Mouse (Mus musculus) ES-Bruce4 (cell line): Measurements from ENCODE around the gene Dcun1d1. TPM values are rescaled to one million over a fixed set of nuclear protein-coding genes. Genes with fewer than 3 reads are reported as not detected.

Source experiments
- H3K27ac ChIP-seq: 2 replicates; pipeline ENCODE4 v1.5.1; 2012; ENCODE audit warnings: low read length, inconsistent platforms; ENCODE audit not compliant: insufficient read depth
- H3K27me3 ChIP-seq: 2 replicates; pipeline ENCODE4 v1.6.1; 2012; ENCODE audit warnings: mild to moderate bottlenecking, low read length, inconsistent platforms; ENCODE audit not compliant: control insufficient read depth, poor library complexity, insufficient read depth, severe bottlenecking
- H3K36me3 ChIP-seq: 2 replicates; pipeline ENCODE4 v1.6.1; 2012; ENCODE audit warnings: inconsistent platforms, mild to moderate bottlenecking, low read length, moderate library complexity; ENCODE audit not compliant: control insufficient read depth, poor library complexity, insufficient read depth, severe bottlenecking
- H3K4me1 ChIP-seq: one replicate; pipeline ENCODE4 v1.8.1; 2011; ENCODE audit warnings: low read length; ENCODE audit not compliant: control insufficient read depth, insufficient read depth
- H3K4me3 ChIP-seq: 2 replicates; pipeline ENCODE4 v1.5.1; 2011; ENCODE audit warnings: low read depth, mild to moderate bottlenecking, low read length
- H3K9ac ChIP-seq: 2 replicates; pipeline ENCODE4 v1.6.1; 2012; ENCODE audit warnings: low read depth, mild to moderate bottlenecking, inconsistent platforms; ENCODE audit not compliant: poor library complexity, severe bottlenecking
- H3K9me3 ChIP-seq: replicated peaks from 2 replicates; pipeline ENCODE4 v1.6.1; 2012; ENCODE audit warnings: mild to moderate bottlenecking, low read length, inconsistent platforms; ENCODE audit not compliant: control insufficient read depth, poor library complexity, insufficient read depth, severe bottlenecking
- CTCF ChIP-seq: IDR thresholded peaks from one replicate; pipeline ENCODE4 v1.8.1; 2011; ENCODE audit warnings: low read depth, low read length
- EP300 ChIP-seq: IDR thresholded peaks from 2 replicates; pipeline ENCODE4 v1.6.1; 2011; ENCODE audit warnings: low read depth, low read length; ENCODE audit not compliant: insufficient read depth
- POLR2A ChIP-seq: IDR thresholded peaks from one replicate; pipeline ENCODE4 v1.8.1; 2011; ENCODE audit warnings: low read length; ENCODE audit not compliant: insufficient read depth
- polyA plus RNA-seq: library from polyadenylated mRNA; stranded (reverse); fragments of >200 nt; gene quantifications from 2 replicates; pipeline ENCODE4 v1.2.4, GENCODE M21; 2011; ENCODE audit warnings: low read depth; ENCODE audit not compliant: missing spikeins, insufficient read depth, insufficient read length

Gene Dcun1d1
- polyA plus RNA-seq, 1 experiment: 86.1 TPM

- Histone ChIP-seq H3K27ac (no peak overlapping the region), H3K4me1 (no peaks in the 10 kb centered on the region), H3K27me3 (no peaks in the 10 kb centered on the region), H3K36me3 (no peaks in the 10 kb centered on the region), H3K9me3 (no peaks in the 10 kb centered on the region), H3K4me3 (no peak overlapping the region), H3K9ac (no peak overlapping the region)
- TF ChIP-seq EP300 (no peak), POLR2A (no peak), CTCF (no peak)
These were observed 28.1 kb downstream of the Dcun1d1 start for GRCm38 (mm10) chr3:35908982-35909680.

- no peaks in the 10 kb centered on the region for H3K36me3 ChIP-seq
These were observed 36.6 kb downstream of the Dcun1d1 start for GRCm38 (mm10) chr3:35900555-35901204.

GRCm38 (mm10) chr3:35899109-35899508 is 38.1 kb downstream of the Dcun1d1 start:
- no peak overlapping the region for H3K9ac ChIP-seq
- TF ChIP-seq CTCF: no peak
- no peak overlapping the region for H3K4me3 ChIP-seq
- no peaks in the 10 kb centered on the region for H3K27me3 ChIP-seq
- no peaks in the 10 kb centered on the region for H3K9me3 ChIP-seq
- no peak overlapping the region for H3K27ac ChIP-seq
- H3K4me1 ChIP-seq: no peaks in the 10 kb centered on the region
- no peaks in the 10 kb centered on the region for H3K36me3 ChIP-seq

More at GRCm38 (mm10) chr3:35900555-35901204, 36.6 kb downstream of the Dcun1d1 start:
- Histone ChIP-seq H3K4me3 (no peak overlapping the region), H3K9me3 (no peaks in the 10 kb centered on the region), H3K9ac (no peak overlapping the region), H3K27ac (no peak overlapping the region), H3K4me1 (no peaks in the 10 kb centered on the region), H3K27me3 (no peaks in the 10 kb centered on the region)
- TF ChIP-seq CTCF (no peak), EP300 (no peak), POLR2A (no peak)

- H3K27me3 ChIP-seq: no peaks in the 10 kb centered on the region
- no peak overlapping the region for H3K4me3 ChIP-seq
- no peaks in the 10 kb centered on the region for H3K9me3 ChIP-seq
- TF ChIP-seq POLR2A (no peak), EP300 (no peak), CTCF (no peak)
- H3K9ac ChIP-seq: no peak overlapping the region
- no peaks in the 10 kb centered on the region for H3K4me1 ChIP-seq
- no peaks in the 10 kb centered on the region for H3K36me3 ChIP-seq
- H3K27ac ChIP-seq: no peak overlapping the region
These were observed 39.3 kb downstream of the Dcun1d1 start for GRCm38 (mm10) chr3:35897900-35898299.

GRCm38 (mm10) chr3:35893156-35893555 is 44.1 kb downstream of the Dcun1d1 start:
- Histone ChIP-seq H3K27me3 (no peaks in the 10 kb centered on the region), H3K9ac (no peak overlapping the region), H3K4me3 (no peak overlapping the region), H3K9me3 (no peaks in the 10 kb centered on the region), H3K27ac (no peak overlapping the region), H3K4me1 (no peaks in the 10 kb centered on the region), H3K36me3 (no peaks in the 10 kb centered on the region; the same call in 1 of the 2 replicates)
- TF ChIP-seq POLR2A: no peak
- no peak for TF ChIP-seq EP300
- no peak for TF ChIP-seq CTCF

GRCm38 (mm10) chr3:35891123-35891522 is 46.1 kb downstream of the Dcun1d1 start:
- Histone ChIP-seq H3K27ac (no peak overlapping the region), H3K4me3 (no peak overlapping the region), H3K4me1 (no peaks in the 10 kb centered on the region), H3K9me3 (no peaks in the 10 kb centered on the region), H3K36me3 (no peaks in the 10 kb centered on the region; the same call in 1 of the 2 replicates), H3K27me3 (no peaks in the 10 kb centered on the region), H3K9ac (no peak overlapping the region)
- TF ChIP-seq EP300 (no peak), POLR2A (no peak), CTCF (no peak)
